Mouse (Mus musculus) lung, embryonic 15.5 days (tissue): Measurements from ENCODE around the gene Hs2st1. TPM values are rescaled to one million over a fixed set of nuclear protein-coding genes. Genes with fewer than 3 reads are reported as not detected.

Experiments
- ATAC-seq: fragments of 200-750 bp; cut with Nextera tagmentation; 2 replicates; pipeline ENCODE4 v1.8.0; 2017; ENCODE audit warnings: moderate number of reproducible peaks, borderline replicate concordance; ENCODE audit not compliant: low FRiP score, low TSS enrichment; ENCODE audit errors: extremely low read depth
- H3K27ac ChIP-seq: fragments of 300-500 bp; sonication (generic); 2 replicates; pipeline ENCODE4 v1.5.1; 2015; ENCODE audit warnings: moderate library complexity, mild to moderate bottlenecking, inconsistent platforms
- H3K27me3 ChIP-seq: fragments of 300-500 bp; sonication (generic); 2 replicates; pipeline ENCODE4 v1.6.1; 2015; ENCODE audit warnings: inconsistent platforms
- H3K36me3 ChIP-seq: fragments of 300-500 bp; sonication (generic); 2 replicates; pipeline ENCODE4 v1.6.1; 2015; ENCODE audit warnings: inconsistent platforms
- H3K4me1 ChIP-seq: fragments of 300-500 bp; sonication (generic); 2 replicates; pipeline ENCODE4 v1.6.1; 2015; ENCODE audit warnings: inconsistent platforms
- H3K4me2 ChIP-seq: fragments of 300-500 bp; sonication (generic); 2 replicates; pipeline ENCODE4 v1.6.1; 2015; ENCODE audit warnings: inconsistent platforms, mild to moderate bottlenecking, moderate library complexity
- H3K4me3 ChIP-seq: fragments of 300-500 bp; sonication (generic); 2 replicates; pipeline ENCODE4 v1.5.1; 2015; ENCODE audit warnings: mild to moderate bottlenecking, inconsistent platforms
- H3K9ac ChIP-seq: fragments of 300-500 bp; sonication (generic); 2 replicates; pipeline ENCODE4 v1.6.1; 2015; ENCODE audit warnings: inconsistent platforms
- H3K9me3 ChIP-seq: fragments of 300-500 bp; sonication (generic); 2 replicates; pipeline ENCODE4 v1.6.1; 2016; ENCODE audit warnings: inconsistent platforms
- WGBS: fragments of 180-500 bp; shearing (Covaris S2); methylation state at CpG from one replicate; pipeline ENCODE4 v1.1.7; 2015; 5-methylcytosine and 5-hydroxymethylcytosine counted together
- polyA plus RNA-seq: library from polyadenylated mRNA; unstranded; fragments of >200 nt; fragmentation: Nextera tagmentation; extraction: Ambion mirVana; gene quantifications from 2 replicates; pipeline ENCODE4 v1.2.1, GENCODE M21; 2015

Gene Hs2st1
- polyA plus RNA-seq, 1 experiment from 2014 or later: 11.7 TPM

GRCm38 (mm10) chr3:144447917-144448316, 122.1 kb downstream of the Hs2st1 start:
- 0 out of 2 replicates have a peak, but pooled peaks cover 3% of the 10 kb centered on the region for H3K36me3 ChIP-seq
- H3K4me2 ChIP-seq: no peak overlapping the region
- no peak overlapping the region for H3K4me3 ChIP-seq
- WGBS: 86% methylated on average over 9 of the region's 9 CpGs
- no peak for ATAC-seq
- no peaks in the 10 kb centered on the region for H3K27me3 ChIP-seq
- H3K9me3 ChIP-seq: no peaks in the 10 kb centered on the region
- no peak overlapping the region for H3K27ac ChIP-seq
- H3K4me1 ChIP-seq: no peaks in the 10 kb centered on the region
- no peak overlapping the region for H3K9ac ChIP-seq

GRCm38 (mm10) chr3:144446081-144446634, 123.8 kb downstream of the Hs2st1 start:
- ATAC-seq: no peak
- Histone ChIP-seq H3K4me1 (no peaks in the 10 kb centered on the region), H3K4me3 (no peak overlapping the region)

GRCm38 (mm10) chr3:144437871-144438398, 132.0 kb downstream of the Hs2st1 start:
- ATAC-seq: no peak
- Histone ChIP-seq H3K4me1 (no peaks in the 10 kb centered on the region), H3K4me2 (no peak overlapping the region), H3K4me3 (no peak overlapping the region), H3K9me3 (no peaks in the 10 kb centered on the region), H3K27ac (no peak overlapping the region), H3K36me3 (0 out of 2 replicates have a peak, but pooled peaks cover 7% of the 10 kb centered on the region), H3K27me3 (no peaks in the 10 kb centered on the region), H3K9ac (no peak overlapping the region)
- 88% methylated on average over 14 of the region's 14 CpGs for WGBS

More at GRCm38 (mm10) chr3:144446081-144446634, 123.8 kb downstream of the Hs2st1 start:
- H3K4me2 ChIP-seq: no peak overlapping the region
- H3K9me3 ChIP-seq: no peaks in the 10 kb centered on the region
- no peak overlapping the region for H3K9ac ChIP-seq
- H3K36me3 ChIP-seq: 0 out of 2 replicates have a peak, but pooled peaks cover 3% of the 10 kb centered on the region
- no peaks in the 10 kb centered on the region for H3K27me3 ChIP-seq
- 71% methylated on average over 14 of the region's 14 CpGs for WGBS
- no peak overlapping the region for H3K27ac ChIP-seq

GRCm38 (mm10) chr3:144436076-144436475, 133.9 kb downstream of the Hs2st1 start:
- Histone ChIP-seq H3K27me3 (no peaks in the 10 kb centered on the region), H3K4me3 (no peak overlapping the region), H3K9ac (no peak overlapping the region), H3K9me3 (no peaks in the 10 kb centered on the region), H3K4me2 (no peak overlapping the region), H3K27ac (no peak overlapping the region), H3K36me3 (0 out of 2 replicates have a peak, but pooled peaks cover 7% of the 10 kb centered on the region), H3K4me1 (no peaks in the 10 kb centered on the region)
- WGBS: 77% methylated on average over 3 of the region's 3 CpGs
- ATAC-seq: no peak

- H3K9me3 ChIP-seq: no peaks in the 10 kb centered on the region
- ATAC-seq: no peak
- no peak overlapping the region for H3K4me3 ChIP-seq
- WGBS: 92% methylated on average over 16 of the region's 16 CpGs
- no peaks in the 10 kb centered on the region for H3K27me3 ChIP-seq
- no peak overlapping the region for H3K4me2 ChIP-seq
- no peaks in the 10 kb centered on the region for H3K4me1 ChIP-seq
- H3K36me3 ChIP-seq: 0 out of 2 replicates have a peak, but pooled peaks cover 5% of the 10 kb centered on the region
- no peak overlapping the region for H3K27ac ChIP-seq
- no peak overlapping the region for H3K9ac ChIP-seq
Measured at GRCm38 (mm10) chr3:144435281-144435680, 134.7 kb downstream of the Hs2st1 start.

- 0 out of 2 replicates have a peak, but pooled peaks cover 5% of the 10 kb centered on the region for H3K36me3 ChIP-seq
- no peaks in the 10 kb centered on the region for H3K9me3 ChIP-seq
- H3K9ac ChIP-seq: no peak overlapping the region
- 86% methylated on average over 17 of the region's 17 CpGs for WGBS
- no peaks in the 10 kb centered on the region for H3K4me1 ChIP-seq
- no peak overlapping the region for H3K4me3 ChIP-seq
- H3K27ac ChIP-seq: no peak overlapping the region
- no peak overlapping the region for H3K4me2 ChIP-seq
- H3K27me3 ChIP-seq: no peaks in the 10 kb centered on the region
- no peak for ATAC-seq
Measured at GRCm38 (mm10) chr3:144434276-144434675, 135.7 kb downstream of the Hs2st1 start.

GRCm38 (mm10) chr3:144433039-144433438, 136.9 kb downstream of the Hs2st1 start:
- Histone ChIP-seq H3K9ac (no peak overlapping the region), H3K4me3 (no peak overlapping the region), H3K4me2 (no peak overlapping the region), H3K4me1 (no peaks in the 10 kb centered on the region), H3K36me3 (0 out of 2 replicates have a peak, but pooled peaks cover 5% of the 10 kb centered on the region), H3K9me3 (no peaks in the 10 kb centered on the region), H3K27ac (no peak overlapping the region), H3K27me3 (no peaks in the 10 kb centered on the region)
- no peak for ATAC-seq
- WGBS: 78% methylated on average over 7 of the region's 7 CpGs

- no peak overlapping the region for H3K27ac ChIP-seq
- no peak overlapping the region for H3K9ac ChIP-seq
- no peaks in the 10 kb centered on the region for H3K9me3 ChIP-seq
- WGBS: 67% methylated on average over 10 of the region's 10 CpGs
- no peaks in the 10 kb centered on the region for H3K27me3 ChIP-seq
- 0 out of 2 replicates have a peak, but pooled peaks cover 5% of the 10 kb centered on the region for H3K36me3 ChIP-seq
- no peak overlapping the region for H3K4me3 ChIP-seq
- H3K4me1 ChIP-seq: no peaks in the 10 kb centered on the region
- no peak overlapping the region for H3K4me2 ChIP-seq
- no peak for ATAC-seq
Measured at GRCm38 (mm10) chr3:144432143-144432577, 137.8 kb downstream of the Hs2st1 start.

- no peaks in the 10 kb centered on the region for H3K27me3 ChIP-seq
- ATAC-seq: no peak
- no peaks in the 10 kb centered on the region for H3K9me3 ChIP-seq
- 66% methylated on average over 8 of the region's 8 CpGs for WGBS
- H3K4me2 ChIP-seq: no peak overlapping the region
- no peak overlapping the region for H3K27ac ChIP-seq
- H3K4me3 ChIP-seq: no peak overlapping the region
- no peaks in the 10 kb centered on the region for H3K4me1 ChIP-seq
- no peak overlapping the region for H3K9ac ChIP-seq
- H3K36me3 ChIP-seq: no peaks in the 10 kb centered on the region
Measured at GRCm38 (mm10) chr3:144428514-144429431, 141.2 kb downstream of the Hs2st1 start.

GRCm38 (mm10) chr3:144425041-144425448, 144.9 kb downstream of the Hs2st1 start:
- H3K4me1 ChIP-seq: no peaks in the 10 kb centered on the region
- no peaks in the 10 kb centered on the region for H3K36me3 ChIP-seq
- no peaks in the 10 kb centered on the region for H3K27me3 ChIP-seq
- ATAC-seq: no peak
- no peak overlapping the region for H3K9ac ChIP-seq
- no peak overlapping the region for H3K4me2 ChIP-seq
- H3K9me3 ChIP-seq: no peaks in the 10 kb centered on the region
- WGBS: 77% methylated on average over 4 of the region's 4 CpGs
- H3K27ac ChIP-seq: no peak overlapping the region
- H3K4me3 ChIP-seq: no peak overlapping the region

- Histone ChIP-seq H3K9ac (no peak overlapping the region), H3K4me3 (no peak overlapping the region), H3K4me2 (no peak overlapping the region), H3K27me3 (no peaks in the 10 kb centered on the region), H3K36me3 (no peaks in the 10 kb centered on the region), H3K4me1 (no peaks in the 10 kb centered on the region), H3K9me3 (no peaks in the 10 kb centered on the region), H3K27ac (no peak overlapping the region)
- 51% methylated on average over 7 of the region's 7 CpGs for WGBS
- no peak for ATAC-seq
Measured at GRCm38 (mm10) chr3:144421404-144422180, 148.4 kb downstream of the Hs2st1 start.
